Mouse (Mus musculus) neural tube, embryonic 14.5 days (tissue): ENCODE measurements around the gene Zbtb20. TPM values are rescaled to one million over a fixed set of nuclear protein-coding genes. Genes with fewer than 3 reads are reported as not detected.

Experiments
- ATAC-seq: fragments of 200-750 bp; cut with Nextera tagmentation; 2 replicates; pipeline ENCODE4 v1.8.0; 2017; ENCODE audit warnings: low read depth, mild to moderate bottlenecking, moderate TSS enrichment, moderate library complexity
- H3K27ac ChIP-seq: fragments of 300-500 bp; sonication (generic); 2 replicates; pipeline ENCODE4 v1.5.1; 2014; ENCODE audit warnings: low read depth, mild to moderate bottlenecking, control low read depth, low read length, moderate library complexity, mixed read lengths
- H3K27me3 ChIP-seq: fragments of 300-500 bp; sonication (generic); 2 replicates; pipeline ENCODE4 v1.6.1; 2014; ENCODE audit warnings: low read length; ENCODE audit not compliant: control insufficient read depth, insufficient read depth
- H3K36me3 ChIP-seq: fragments of 300-500 bp; sonication (generic); 2 replicates; pipeline ENCODE4 v1.6.1; 2014; ENCODE audit warnings: low read length, mixed read lengths; ENCODE audit not compliant: control insufficient read depth, insufficient read depth
- H3K4me1 ChIP-seq: fragments of 300-500 bp; sonication (generic); 2 replicates; pipeline ENCODE4 v1.6.1; 2014; ENCODE audit warnings: low read length; ENCODE audit not compliant: control insufficient read depth, insufficient read depth
- H3K4me2 ChIP-seq: fragments of 300-500 bp; sonication (generic); 2 replicates; pipeline ENCODE4 v1.6.1; 2014; ENCODE audit warnings: mild to moderate bottlenecking, low read depth, low read length, control low read depth
- H3K4me3 ChIP-seq: fragments of 300-500 bp; sonication (generic); 2 replicates; pipeline ENCODE4 v1.5.1; 2014; ENCODE audit warnings: low read depth, low read length, control low read depth, mixed read lengths
- H3K9ac ChIP-seq: fragments of 300-500 bp; sonication (generic); replicated peaks from 2 replicates; pipeline ENCODE4 v1.6.1; 2014; ENCODE audit warnings: low read depth, mild to moderate bottlenecking, control low read depth, low read length, mixed read lengths
- H3K9me3 ChIP-seq: fragments of 300-500 bp; sonication (generic); 2 replicates; pipeline ENCODE4 v1.6.1; 2016; ENCODE audit warnings: low read length; ENCODE audit not compliant: control insufficient read depth
- WGBS: fragments of 180-500 bp; shearing (Covaris S2); extraction: QIAGEN DNeasy Blood & Tissue Kit; methylation state at CpG from one replicate; pipeline ENCODE4 v1.1.7; 2014; 5-methylcytosine and 5-hydroxymethylcytosine counted together
- polyA plus RNA-seq: library from polyadenylated mRNA; unstranded; fragments of >200 nt; fragmentation: Nextera tagmentation; extraction: Ambion mirVana; gene quantifications from 2 replicates; pipeline ENCODE4 v1.2.1, GENCODE M21; 2014

The Zbtb20 gene
- polyA plus RNA-seq, 1 experiment from 2014 or later, result 57.2 TPM

- no peak within 1 kb of the TSS for H3K27ac ChIP-seq
- H3K4me2 ChIP-seq, result no peak within 1 kb of the TSS
- no peaks in the 10 kb centered on the region for H3K4me1 ChIP-seq
- H3K9me3 ChIP-seq, result no peaks in the 10 kb centered on the region
- WGBS, result 88% methylated on average over 7 of the region's 7 CpGs
- H3K9ac ChIP-seq, result no peak within 1 kb of the TSS
- H3K4me3 ChIP-seq, result no peak within 1 kb of the TSS
- H3K36me3 ChIP-seq, result no peaks in the 10 kb centered on the region
- no peaks in the 10 kb centered on the region for H3K27me3 ChIP-seq
- ATAC-seq, result no peak
Measured at GRCm38 (mm10) chr16:43663978-43664579, 788.4 kb downstream of the Zbtb20 start, which contains the start of gene Tigit. Gene Tigit, minus strand, starts transcription at chr16:43664146.

GRCm38 (mm10) chr16:43664861-43665260, 789.2 kb downstream of the Zbtb20 start:
- H3K36me3 ChIP-seq, result no peaks in the 10 kb centered on the region

GRCm38 (mm10) chr16:43668294-43668693, 792.6 kb downstream of the Zbtb20 start:
- ATAC-seq, result no peak
- Histone ChIP-seq H3K27ac (no peak overlapping the region), H3K4me1 (no peaks in the 10 kb centered on the region), H3K36me3 (no peaks in the 10 kb centered on the region), H3K4me2 (no peak overlapping the region), H3K4me3 (no peak overlapping the region), H3K9ac (no peak overlapping the region), H3K27me3 (no peaks in the 10 kb centered on the region), H3K9me3 (no peaks in the 10 kb centered on the region)
- WGBS, result 98% methylated on average over 3 of the region's 3 CpGs

More at GRCm38 (mm10) chr16:43664861-43665260, 789.2 kb downstream of the Zbtb20 start:
- no peak overlapping the region for H3K4me2 ChIP-seq
- H3K9me3 ChIP-seq, result no peaks in the 10 kb centered on the region
- no peak overlapping the region for H3K27ac ChIP-seq
- H3K9ac ChIP-seq, result no peak overlapping the region
- H3K4me1 ChIP-seq, result no peaks in the 10 kb centered on the region
- no peak for ATAC-seq
- H3K27me3 ChIP-seq, result no peaks in the 10 kb centered on the region
- no peak overlapping the region for H3K4me3 ChIP-seq

- Histone ChIP-seq H3K9me3 (no peaks in the 10 kb centered on the region), H3K36me3 (no peaks in the 10 kb centered on the region), H3K4me2 (no peak overlapping the region), H3K9ac (no peak overlapping the region), H3K27me3 (no peaks in the 10 kb centered on the region), H3K4me1 (no peaks in the 10 kb centered on the region), H3K4me3 (no peak overlapping the region), H3K27ac (no peak overlapping the region)
- ATAC-seq, result no peak
- WGBS, result 86% methylated on average over 1 of the region's 1 CpGs
Measured at GRCm38 (mm10) chr16:43671972-43672371, 796.3 kb downstream of the Zbtb20 start.

GRCm38 (mm10) chr16:43672697-43673096, 797.0 kb downstream of the Zbtb20 start:
- Histone ChIP-seq H3K9me3 (no peaks in the 10 kb centered on the region), H3K4me3 (no peak overlapping the region), H3K27ac (no peak overlapping the region), H3K36me3 (no peaks in the 10 kb centered on the region), H3K4me1 (no peaks in the 10 kb centered on the region), H3K9ac (no peak overlapping the region), H3K4me2 (no peak overlapping the region), H3K27me3 (no peaks in the 10 kb centered on the region)
- no peak for ATAC-seq

GRCm38 (mm10) chr16:43674400-43674799, 798.7 kb downstream of the Zbtb20 start:
- Histone ChIP-seq H3K27me3 (no peaks in the 10 kb centered on the region), H3K4me1 (no peaks in the 10 kb centered on the region), H3K9ac (no peak overlapping the region), H3K36me3 (no peaks in the 10 kb centered on the region), H3K4me3 (no peak overlapping the region), H3K27ac (no peak overlapping the region), H3K4me2 (no peak overlapping the region), H3K9me3 (no peaks in the 10 kb centered on the region)
- no peak for ATAC-seq
- 89% methylated on average over 3 of the region's 3 CpGs for WGBS

GRCm38 (mm10) chr16:43687968-43688367, 812.3 kb downstream of the Zbtb20 start:
- Histone ChIP-seq H3K9me3 (no peaks in the 10 kb centered on the region), H3K9ac (no peak overlapping the region), H3K4me3 (no peak overlapping the region), H3K36me3 (no peaks in the 10 kb centered on the region), H3K27me3 (no peaks in the 10 kb centered on the region), H3K4me2 (no peak overlapping the region), H3K27ac (no peak overlapping the region), H3K4me1 (no peaks in the 10 kb centered on the region)
- WGBS, result 76% methylated on average over 2 of the region's 2 CpGs
- no peak for ATAC-seq

- H3K27ac ChIP-seq, result no peak overlapping the region
- H3K9me3 ChIP-seq, result no peaks in the 10 kb centered on the region
- H3K36me3 ChIP-seq, result no peaks in the 10 kb centered on the region
- ATAC-seq, result no peak
- no peak overlapping the region for H3K9ac ChIP-seq
- no peak overlapping the region for H3K4me3 ChIP-seq
- H3K4me2 ChIP-seq, result no peak overlapping the region
- H3K27me3 ChIP-seq, result no peaks in the 10 kb centered on the region
- WGBS, result 95% methylated on average over 3 of the region's 3 CpGs
- H3K4me1 ChIP-seq, result no peaks in the 10 kb centered on the region
Measured at GRCm38 (mm10) chr16:43690211-43690690, 814.6 kb downstream of the Zbtb20 start.

GRCm38 (mm10) chr16:43690912-43691311, 815.2 kb downstream of the Zbtb20 start:
- Histone ChIP-seq H3K9ac (no peak overlapping the region), H3K4me2 (no peak overlapping the region), H3K4me3 (no peak overlapping the region), H3K27ac (no peak overlapping the region), H3K36me3 (no peaks in the 10 kb centered on the region), H3K4me1 (no peaks in the 10 kb centered on the region), H3K27me3 (no peaks in the 10 kb centered on the region), H3K9me3 (no peaks in the 10 kb centered on the region)
- ATAC-seq, result no peak
- 87% methylated on average over 2 of the region's 2 CpGs for WGBS
